Mouse (Mus musculus): ENCODE data around the gene Gtsf1. TPM values are rescaled to one million over a fixed set of nuclear protein-coding genes. Genes with fewer than 3 reads are reported as not detected.

Gene Gtsf1
- not detected for polyA plus RNA-seq (2015; fragmentation: Illumina TruSeq; extraction: RNeasy Lipid Tissue Mini Kit (QIAGEN cat#74804); ENCODE audit: insufficient read depth, low replicate concordance)

DNA sequence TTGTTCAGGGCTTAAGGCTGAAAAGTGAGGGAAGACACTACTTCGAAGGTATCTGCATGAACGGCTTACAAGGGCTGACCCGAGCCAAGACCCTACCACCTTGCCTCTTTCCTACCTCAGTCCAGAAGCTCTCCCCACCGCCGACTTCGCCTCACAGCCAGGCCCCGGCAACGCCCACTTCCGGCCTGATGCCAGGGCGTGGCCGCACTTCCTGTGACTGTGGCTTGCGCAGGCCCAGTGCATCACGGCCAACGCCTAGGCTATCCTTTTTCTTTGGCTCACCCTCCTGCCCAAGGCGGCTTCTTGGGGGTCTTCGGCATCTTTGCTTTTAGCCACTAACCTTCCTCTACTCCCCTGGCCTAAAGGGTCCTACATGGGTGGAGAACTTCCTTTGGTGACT lies at the start of gene Gtsf1:
TSS of gene Gtsf1 (minus strand) at position 230 of the 400 bp plus-strand sequence.

DNA sequence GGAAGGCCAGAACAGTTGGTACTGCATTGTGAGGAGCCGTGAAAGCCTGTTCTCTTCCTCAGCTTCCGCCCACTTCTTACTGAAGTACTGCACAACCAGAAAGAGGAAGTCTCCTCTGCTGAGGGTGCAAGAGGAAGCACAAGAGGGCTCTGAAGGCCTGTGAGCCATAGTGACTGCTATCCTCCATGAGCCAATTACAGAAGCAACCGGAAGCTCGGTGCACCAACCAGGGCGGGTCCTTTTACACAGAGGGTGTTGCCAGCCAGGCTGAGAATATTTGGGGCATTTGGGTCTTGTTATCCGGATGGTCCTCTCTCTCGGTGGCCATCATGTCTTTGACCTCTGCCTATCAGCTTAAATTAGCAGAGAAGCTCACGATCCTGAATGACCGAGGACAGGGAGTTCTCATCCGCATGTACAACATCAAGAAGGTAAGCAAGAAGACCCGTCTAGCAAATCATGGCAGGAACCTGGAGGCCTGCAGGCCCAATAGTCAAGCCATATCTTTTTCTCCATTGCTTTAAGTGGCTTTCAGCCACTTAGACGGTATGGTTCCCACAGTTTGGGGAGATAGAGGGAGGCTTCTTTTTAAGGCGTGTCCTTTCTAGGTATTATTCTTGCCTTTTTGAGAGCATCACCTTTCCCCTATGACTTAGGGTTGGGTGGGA lies 23.4 kb upstream of the Gtsf1 start, which contains the start of gene Nckap1l:
TSS of gene Nckap1l (plus strand) at position 244 of the 668 bp plus-strand sequence.

DNA sequence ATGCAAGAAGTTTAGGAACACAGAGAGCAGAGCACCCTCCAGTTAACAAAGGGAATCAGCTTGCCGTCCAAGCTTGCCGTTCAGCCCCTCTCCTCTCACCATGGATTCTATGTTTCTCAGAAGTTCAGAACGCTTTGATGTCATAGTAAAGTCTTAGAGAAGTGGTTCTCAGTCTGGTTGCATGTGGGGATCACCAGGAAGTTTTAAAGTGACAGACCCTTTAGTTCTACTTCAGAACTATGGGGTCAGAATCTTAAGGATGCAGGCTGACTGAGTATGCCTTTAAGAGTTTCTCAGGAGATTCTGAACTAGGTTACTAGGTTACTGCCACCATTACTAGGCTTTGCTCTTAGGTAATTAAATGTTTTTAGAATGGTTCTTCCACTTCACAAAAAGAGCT lies 18.1 kb upstream of the Gtsf1 start, which contains the start of gene Gtsf2:
TSS of gene Gtsf2 (minus strand) at position 101 of the 400 bp plus-strand sequence.

DNA sequence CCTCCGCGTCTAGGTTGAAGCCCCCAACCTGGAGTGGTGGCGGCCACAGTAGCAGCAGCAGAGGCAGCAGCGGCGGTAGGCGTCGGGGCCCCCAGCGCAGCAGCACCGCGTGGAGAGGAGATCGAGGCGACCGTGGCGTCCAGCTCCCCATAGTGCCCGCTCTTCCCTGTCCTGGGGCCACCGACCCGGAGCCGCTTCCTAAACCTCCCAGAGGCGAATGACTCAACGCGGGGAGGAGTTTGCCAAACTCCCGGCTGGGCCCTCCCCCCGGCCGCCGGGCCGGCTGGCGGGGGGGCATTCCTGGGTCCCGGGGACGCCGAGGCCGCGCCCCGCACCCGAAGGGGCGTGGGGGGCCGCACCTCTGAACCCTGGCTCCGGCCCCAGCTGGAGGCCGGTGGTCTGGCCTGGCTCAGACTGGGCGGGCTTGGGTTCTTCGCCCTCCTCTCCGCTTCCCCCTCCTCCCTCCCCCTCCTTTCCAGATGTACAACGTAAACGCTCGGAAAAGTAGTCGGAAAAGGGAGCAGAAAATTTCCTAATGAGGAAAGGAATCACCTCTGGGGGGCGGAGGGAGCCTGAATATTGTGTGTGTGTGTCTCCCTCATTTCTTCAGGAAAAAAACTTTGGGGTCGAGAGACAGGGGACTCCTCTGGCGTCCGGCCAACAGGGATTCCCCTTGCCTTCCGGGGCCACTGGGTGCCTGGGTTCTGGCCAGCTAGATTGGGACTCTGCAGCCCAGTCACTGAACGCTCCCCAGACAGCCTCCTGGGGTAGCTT lies 63.7 kb downstream of the Gtsf1 start, which contains the start of gene Itga5:
TSS of gene Itga5 (minus strand) at position 388 of the 774 bp plus-strand sequence.

Other genes starting within 250 kb of the Gtsf1 start
- 73.3 TPM for gene Cbx5, start 190.7 kb downstream of the Gtsf1 start, polyA plus RNA-seq (2015; fragmentation: Illumina TruSeq; extraction: RNeasy Lipid Tissue Mini Kit (QIAGEN cat#74804); ENCODE audit: insufficient read depth, low replicate concordance)
- 835 TPM for gene Hnrnpa1, start 190.0 kb downstream of the Gtsf1 start, polyA plus RNA-seq (2015; fragmentation: Illumina TruSeq; extraction: RNeasy Lipid Tissue Mini Kit (QIAGEN cat#74804); ENCODE audit: insufficient read depth, low replicate concordance)
- 28.4 TPM for gene Nfe2, start 172.1 kb downstream of the Gtsf1 start, polyA plus RNA-seq (2015; fragmentation: Illumina TruSeq; extraction: RNeasy Lipid Tissue Mini Kit (QIAGEN cat#74804); ENCODE audit: insufficient read depth, low replicate concordance)
- 147 TPM for gene Copz1, start 157.8 kb downstream of the Gtsf1 start, polyA plus RNA-seq (2015; fragmentation: Illumina TruSeq; extraction: RNeasy Lipid Tissue Mini Kit (QIAGEN cat#74804); ENCODE audit: insufficient read depth, low replicate concordance)
- gene Gpr84, start 119.9 kb downstream of the Gtsf1 start, polyA plus RNA-seq (2015; fragmentation: Illumina TruSeq; extraction: RNeasy Lipid Tissue Mini Kit (QIAGEN cat#74804); ENCODE audit: insufficient read depth, low replicate concordance), result not detected
- gene Zfp385a, start 90.4 kb downstream of the Gtsf1 start, polyA plus RNA-seq (2015; fragmentation: Illumina TruSeq; extraction: RNeasy Lipid Tissue Mini Kit (QIAGEN cat#74804); ENCODE audit: insufficient read depth, low replicate concordance), result 6.2 TPM
- 4.0 TPM for gene Itga5, start 63.7 kb downstream of the Gtsf1 start, polyA plus RNA-seq (2015; fragmentation: Illumina TruSeq; extraction: RNeasy Lipid Tissue Mini Kit (QIAGEN cat#74804); ENCODE audit: insufficient read depth, low replicate concordance)
- gene Gtsf2, start 18.0 kb upstream of the Gtsf1 start, polyA plus RNA-seq (2015; fragmentation: Illumina TruSeq; extraction: RNeasy Lipid Tissue Mini Kit (QIAGEN cat#74804); ENCODE audit: insufficient read depth, low replicate concordance), result not detected
- gene Nckap1l, start 23.3 kb upstream of the Gtsf1 start, polyA plus RNA-seq (2015; fragmentation: Illumina TruSeq; extraction: RNeasy Lipid Tissue Mini Kit (QIAGEN cat#74804); ENCODE audit: insufficient read depth, low replicate concordance), result 237 TPM
- 39.4 TPM for gene Pde1b, start 72.6 kb upstream of the Gtsf1 start, polyA plus RNA-seq (2015; fragmentation: Illumina TruSeq; extraction: RNeasy Lipid Tissue Mini Kit (QIAGEN cat#74804); ENCODE audit: insufficient read depth, low replicate concordance)
- 0.43 TPM for gene Ppp1r1a, start 107.5 kb upstream of the Gtsf1 start, polyA plus RNA-seq (2015; fragmentation: Illumina TruSeq; extraction: RNeasy Lipid Tissue Mini Kit (QIAGEN cat#74804); ENCODE audit: insufficient read depth, low replicate concordance)
- gene Glycam1, start 134.6 kb upstream of the Gtsf1 start, polyA plus RNA-seq (2015; fragmentation: Illumina TruSeq; extraction: RNeasy Lipid Tissue Mini Kit (QIAGEN cat#74804); ENCODE audit: insufficient read depth, low replicate concordance), result not detected

Data from spleen, adult 10 weeks (tissue).